Mouse (Mus musculus) liver, embryonic 14.5 days (tissue): ENCODE results near the gene Ctu2. TPM values are rescaled to one million over a fixed set of nuclear protein-coding genes. Genes with fewer than 3 reads are reported as not detected.

Experiments
- ATAC-seq: fragments of 200-750 bp; cut with Nextera tagmentation; 2 replicates; pipeline ENCODE4 v1.8.0; 2017; ENCODE audit warnings: moderate number of reproducible peaks, mild to moderate bottlenecking, moderate library complexity; ENCODE audit not compliant: insufficient read depth
- DNase-seq, 3 experiments: peaks; one replicate each; pipeline ENCODE4 v3.0.0-alpha.2; 2012 to 2013; ENCODE audit warnings: low read depth in 3 of 3, low spot score in 3 of 3
- H3K27ac ChIP-seq: fragments of 300-500 bp; sonication (generic); 2 replicates; pipeline ENCODE4 v1.5.1; 2014; ENCODE audit warnings: moderate library complexity, mild to moderate bottlenecking, control low read depth, inconsistent platforms
- H3K27me3 ChIP-seq: fragments of 300-500 bp; sonication (generic); 2 replicates; pipeline ENCODE4 v1.6.1; 2014; ENCODE audit warnings: mild to moderate bottlenecking, low read length, moderate library complexity; ENCODE audit not compliant: control insufficient read depth, insufficient read depth
- H3K36me3 ChIP-seq: fragments of 300-500 bp; sonication (generic); replicated peaks from 2 replicates; pipeline ENCODE4 v1.6.1; 2014; ENCODE audit warnings: low read depth; ENCODE audit not compliant: control insufficient read depth, insufficient read depth
- H3K4me1 ChIP-seq, 2 experiments: fragments of 200-500 bp in 1 of 2; fragments of 300-500 bp in 1 of 2; sonication (generic) in 1 of 2; replicated peaks; 2 replicates each; pipeline ENCODE4 v1.6.1; 2012 to 2014; ENCODE audit warnings: antibody characterized with exemption in 1 of 2, inconsistent platforms in 1 of 2, low read length in 1 of 2; ENCODE audit not compliant: control insufficient read depth in 2 of 2, insufficient read depth in 2 of 2
- H3K4me2 ChIP-seq: fragments of 300-500 bp; sonication (generic); 2 replicates; pipeline ENCODE4 v1.6.1; 2014; ENCODE audit warnings: low read depth, mild to moderate bottlenecking, control low read depth, moderate library complexity
- H3K4me3 ChIP-seq, 2 experiments: fragments of 200-500 bp in 1 of 2; fragments of 300-500 bp in 1 of 2; sonication (generic) in 1 of 2; 2 replicates each; pipeline ENCODE4 v1.5.1; 2012 to 2014; ENCODE audit warnings: low read depth in 2 of 2, low read length in 2 of 2, mild to moderate bottlenecking in 2 of 2, control low read depth in 1 of 2, inconsistent platforms in 1 of 2, moderate library complexity in 1 of 2; ENCODE audit not compliant: insufficient read depth in 1 of 2
- H3K9ac ChIP-seq: fragments of 300-500 bp; sonication (generic); replicated peaks from 2 replicates; pipeline ENCODE4 v1.6.1; 2014; ENCODE audit warnings: mild to moderate bottlenecking, control low read depth, moderate library complexity
- H3K9me3 ChIP-seq: fragments of 300-500 bp; sonication (generic); 2 replicates; pipeline ENCODE4 v1.6.1; 2016; ENCODE audit warnings: low read length, mixed read lengths; ENCODE audit not compliant: control insufficient read depth
- CTCF ChIP-seq: IDR thresholded peaks from 2 replicates; pipeline ENCODE4 v1.5.1; 2016; ENCODE audit warnings: antibody characterized with exemption, low read depth, control low read depth
- EP300 ChIP-seq: IDR thresholded peaks from 2 replicates; pipeline ENCODE4 v1.6.1; 2016; ENCODE audit warnings: antibody characterized with exemption, low read depth
- WGBS: fragments of 180-500 bp; shearing (Covaris S2); extraction: QIAGEN DNeasy Blood & Tissue Kit; methylation state at CpG from one replicate; pipeline ENCODE4 v1.1.7; 2014; ENCODE audit not compliant: insufficient replicate concordance; 5-methylcytosine and 5-hydroxymethylcytosine counted together
- polyA plus RNA-seq, 2 experiments: library from polyadenylated mRNA; depleted of rRNA in 1 of 2; stranded (reverse) in 1 of 2; unstranded in 1 of 2; fragments of >200 nt; fragmentation: Nextera tagmentation in 1 of 2; extraction: Ambion mirVana in 1 of 2; gene quantifications; 2 replicates each; pipeline versions ENCODE4 v1.2.1 to v1.2.3; 2012 to 2014

The Ctu2 gene
- polyA plus RNA-seq, 2 experiments, result 11.7 to 13.9 TPM

GRCm38 (mm10) chr8:122469965-122470364 is 6.0 kb upstream of the Ctu2 start:
- H3K27me3 ChIP-seq, result no peaks in the 10 kb centered on the region
- TF ChIP-seq EP300, result no peak
- no peak for TF ChIP-seq CTCF
- no peak overlapping the region for H3K9ac ChIP-seq
- H3K9me3 ChIP-seq, result no peaks in the 10 kb centered on the region
- H3K4me2 ChIP-seq, result no peak overlapping the region
- 82% methylated on average over 10 of the region's 10 CpGs for WGBS
- peaks cover 2 to 6% of the 10 kb centered on the region in 2 experiments for H3K4me1 ChIP-seq
- H3K27ac ChIP-seq, result no peak overlapping the region
- no peak overlapping the region for H3K4me3 ChIP-seq
- DNase-seq, result no peak
- H3K36me3 ChIP-seq, result no peaks in the 10 kb centered on the region
- ATAC-seq, result no peak

GRCm38 (mm10) chr8:122470691-122471090 is 5.3 kb upstream of the Ctu2 start:
- Histone ChIP-seq H3K27me3 (no peaks in the 10 kb centered on the region), H3K4me2 (no peak overlapping the region), H3K4me1 (peaks cover 2 to 5% of the 10 kb centered on the region in 2 experiments), H3K27ac (no peak overlapping the region), H3K36me3 (no peaks in the 10 kb centered on the region), H3K9me3 (no peaks in the 10 kb centered on the region), H3K4me3 (no peak overlapping the region), H3K9ac (no peak overlapping the region)
- ATAC-seq (no peak), DNase-seq (no peak)
- 65% methylated on average over 5 of the region's 5 CpGs for WGBS
- TF ChIP-seq EP300 (no peak), CTCF (no peak)

DNA sequence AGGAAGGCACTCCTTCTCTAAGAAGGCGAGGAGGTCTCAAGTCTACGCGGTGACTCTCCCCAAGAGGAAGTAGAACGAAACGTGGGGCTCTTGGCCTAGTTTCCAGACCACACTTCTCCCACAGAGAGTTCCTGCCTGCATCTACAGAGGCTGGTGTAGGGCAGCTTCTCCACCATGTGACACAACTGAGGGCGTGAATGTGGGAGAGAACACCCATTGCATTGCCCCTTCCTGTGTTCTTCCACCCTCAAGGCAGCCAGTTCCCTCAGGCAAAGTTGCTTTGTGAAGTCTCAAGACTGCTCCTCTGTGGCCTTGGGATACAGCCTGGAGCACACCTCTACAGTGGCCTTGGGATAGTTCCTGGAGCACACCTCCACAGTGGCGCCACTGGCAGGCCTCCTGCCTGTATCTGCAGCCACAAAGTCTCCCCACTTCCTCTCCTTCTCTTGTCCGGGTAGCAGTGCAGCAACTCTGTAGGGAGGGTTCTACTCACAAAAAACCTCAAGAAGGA is 2.0 kb upstream of the Ctu2 start:
- Histone ChIP-seq H3K9ac (no peak overlapping the region), H3K9me3 (no peaks in the 10 kb centered on the region), H3K27me3 (no peaks in the 10 kb centered on the region), H3K27ac (no peak overlapping the region), H3K4me1 (peaks cover 2 to 5% of the 10 kb centered on the region in 2 experiments), H3K36me3 (no peaks in the 10 kb centered on the region), H3K4me3 (no peak overlapping the region), H3K4me2 (no peak overlapping the region)
- 52% methylated on average over 8 of the region's 8 CpGs for WGBS
- DNase-seq (no peak), ATAC-seq (no peak)
- TF ChIP-seq CTCF, result no peak

- Histone ChIP-seq H3K36me3 (no peaks in the 10 kb centered on the region; the same call in none of the 2 replicates), H3K27ac (peak overlapping the region; percentile 32), H3K9ac (peak overlapping the region; percentile 87), H3K9me3 (no peaks in the 10 kb centered on the region), H3K4me2 (peak overlapping the region; percentile 86), H3K27me3 (no peaks in the 10 kb centered on the region), H3K4me1 (peaks cover 2 to 5% of the 10 kb centered on the region in 2 experiments), H3K4me3 (peak overlapping the region; percentile 88 to 94)
- DNase-seq, result peak in 1 of 3 experiments; percentile 34
- peak; percentile 42 for ATAC-seq
- TF ChIP-seq EP300, result no peak
- no peak for TF ChIP-seq CTCF
- WGBS, result 2% methylated on average over 16 of the region's 16 CpGs
Observed at GRCm38 (mm10) chr8:122474951-122475560, 887 bp upstream of the Ctu2 start.

DNA sequence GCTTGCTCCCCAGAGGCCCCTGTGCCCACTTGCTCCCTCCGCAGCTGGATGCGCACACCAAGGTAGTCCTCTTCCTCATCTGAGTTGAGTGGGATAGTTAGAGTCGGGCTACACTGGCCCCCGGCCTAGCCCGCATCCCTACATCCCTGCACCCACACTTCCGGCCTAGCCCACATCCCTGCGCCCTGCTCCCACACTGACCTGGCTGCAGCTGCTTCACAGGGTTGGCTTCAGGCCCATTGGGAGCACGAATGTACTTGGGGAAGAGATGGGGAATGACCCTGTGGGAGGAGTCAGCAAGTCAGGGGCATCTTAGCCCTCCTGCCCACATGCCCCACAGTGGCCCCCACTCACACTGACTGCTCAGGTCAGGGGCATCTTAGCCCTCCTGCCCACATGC is 6.5 kb downstream of the Ctu2 start:
- WGBS, result 98% methylated on average over 8 of the region's 8 CpGs
- no peak overlapping the region for H3K4me3 ChIP-seq
- no peak overlapping the region for H3K27ac ChIP-seq
- no peak overlapping the region for H3K4me2 ChIP-seq
- DNase-seq (no peak), ATAC-seq (no peak)
- H3K9me3 ChIP-seq, result no peaks in the 10 kb centered on the region
- no peaks in the 10 kb centered on the region for H3K27me3 ChIP-seq
- H3K9ac ChIP-seq, result no peak overlapping the region
- H3K36me3 ChIP-seq, result peaks cover 69% of the 10 kb centered on the region
- H3K4me1 ChIP-seq, result no peaks in the 10 kb centered on the region
- no peak for TF ChIP-seq EP300
- no peak for TF ChIP-seq CTCF
